Mouse (Mus musculus): ENCODE measurements around the gene Rwdd2b.

- TF ChIP-seq CTCF (IDR thresholded peaks at IDR 0.05): peak; percentile 80
- no peak for TF ChIP-seq EP300 (IDR thresholded peaks at IDR 0.05)
Measured at GRCm38 (mm10) chr16:87393813-87394548, 46.4 kb downstream of the Rwdd2b start.
